Mouse (Mus musculus) macrophage (primary cell): ENCODE measurements around the gene Chdh. TPM values are rescaled to one million over a fixed set of nuclear protein-coding genes. Genes with fewer than 3 reads are reported as not detected.

Source experiments
- H3K27ac ChIP-seq: fragments of 350-480 bp; formaldehyde crosslinking; 2 replicates; pipeline ENCODE4 v1.9.0; 2021
- H3K36me3 ChIP-seq: fragments of 350-480 bp; formaldehyde crosslinking; 2 replicates; pipeline ENCODE4 v1.9.0; 2021; ENCODE audit errors: inconsistent target
- H3K4me3 ChIP-seq: fragments of 350-480 bp; formaldehyde crosslinking; 2 replicates; pipeline ENCODE4 v1.9.0; 2021; ENCODE audit errors: inconsistent target
- H3K79me2 ChIP-seq: fragments of 350-480 bp; formaldehyde crosslinking; 2 replicates; pipeline ENCODE4 v1.9.0; 2021; ENCODE audit errors: inconsistent target
- WGBS: methylation state at CpG from one replicate; pipeline ENCODE4 v1.1.7; 2026; ENCODE audit warnings: inconsistent platforms; ENCODE audit not compliant: missing documents; 5-methylcytosine and 5-hydroxymethylcytosine counted together
- polyA plus RNA-seq: library from polyadenylated mRNA; stranded (reverse); fragments of 250-400 nt; gene quantifications from 3 replicates; pipeline ENCODE4 v1.2.4, GENCODE M21; 2018; ENCODE audit warnings: inconsistent platforms

Chdh gene
- polyA plus RNA-seq, 1 experiment from 2014 or later: 0.16 TPM

- no peak overlapping the region for H3K27ac ChIP-seq
- no peaks in the 10 kb centered on the region for H3K79me2 ChIP-seq
- H3K4me3 ChIP-seq: no peak overlapping the region
- no peaks in the 10 kb centered on the region for H3K36me3 ChIP-seq
- WGBS: 40% methylated on average over 2 of the region's 2 CpGs
These were observed 56.0 kb downstream of the Chdh start for GRCm38 (mm10) chr14:30064864-30065263.

GRCm38 (mm10) chr14:30066752-30067151 lies 57.9 kb downstream of the Chdh start:
- WGBS: 89% methylated on average over 12 of the region's 12 CpGs
- Histone ChIP-seq H3K4me3 (no peak overlapping the region), H3K79me2 (no peaks in the 10 kb centered on the region), H3K36me3 (no peaks in the 10 kb centered on the region), H3K27ac (no peak overlapping the region)

GRCm38 (mm10) chr14:30068566-30068965 lies 59.7 kb downstream of the Chdh start:
- Histone ChIP-seq H3K36me3 (no peaks in the 10 kb centered on the region), H3K27ac (no peak overlapping the region), H3K4me3 (no peak overlapping the region), H3K79me2 (no peaks in the 10 kb centered on the region)
- 93% methylated on average over 2 of the region's 3 CpGs for WGBS

- no peak overlapping the region for H3K27ac ChIP-seq
- H3K4me3 ChIP-seq: no peak overlapping the region
- H3K79me2 ChIP-seq: no peaks in the 10 kb centered on the region
- no peaks in the 10 kb centered on the region for H3K36me3 ChIP-seq
- WGBS: 96% methylated on average over 7 of the region's 7 CpGs
These were observed 66.6 kb downstream of the Chdh start for GRCm38 (mm10) chr14:30075268-30075887.

- 87% methylated on average over 15 of the region's 15 CpGs for WGBS
- H3K4me3 ChIP-seq: no peak overlapping the region
These were observed 69.4 kb downstream of the Chdh start for GRCm38 (mm10) chr14:30078115-30078808.

GRCm38 (mm10) chr14:30079729-30080128 lies 70.9 kb downstream of the Chdh start:
- Histone ChIP-seq H3K4me3 (no peak overlapping the region), H3K36me3 (no peaks in the 10 kb centered on the region), H3K79me2 (no peaks in the 10 kb centered on the region), H3K27ac (no peak overlapping the region)
- WGBS: 94% methylated on average over 3 of the region's 4 CpGs

More at GRCm38 (mm10) chr14:30078115-30078808, 69.4 kb downstream of the Chdh start:
- no peak overlapping the region for H3K27ac ChIP-seq
- H3K36me3 ChIP-seq: no peaks in the 10 kb centered on the region
- H3K79me2 ChIP-seq: no peaks in the 10 kb centered on the region

Other genes starting within 250 kb of the Chdh start
- gene Selenok, start 40.7 kb upstream of the Chdh start, polyA plus RNA-seq: 170 to 299 TPM (median 238 TPM) in 3 replicates
- gene Actr8, start 30.7 kb upstream of the Chdh start, polyA plus RNA-seq: 21.1 to 24.8 TPM (median 22.3 TPM) in 3 replicates
- gene Il17rb, start 127 bp upstream of the Chdh start, polyA plus RNA-seq: not detected in 3 replicates